Mouse (Mus musculus): ENCODE measurements around the gene Actr1b. TPM values are rescaled to one million over a fixed set of nuclear protein-coding genes. Genes with fewer than 3 reads are reported as not detected.

Actr1b gene
- polyA plus RNA-seq, 1 experiment from 2014 or later, result 145 TPM

DNA sequence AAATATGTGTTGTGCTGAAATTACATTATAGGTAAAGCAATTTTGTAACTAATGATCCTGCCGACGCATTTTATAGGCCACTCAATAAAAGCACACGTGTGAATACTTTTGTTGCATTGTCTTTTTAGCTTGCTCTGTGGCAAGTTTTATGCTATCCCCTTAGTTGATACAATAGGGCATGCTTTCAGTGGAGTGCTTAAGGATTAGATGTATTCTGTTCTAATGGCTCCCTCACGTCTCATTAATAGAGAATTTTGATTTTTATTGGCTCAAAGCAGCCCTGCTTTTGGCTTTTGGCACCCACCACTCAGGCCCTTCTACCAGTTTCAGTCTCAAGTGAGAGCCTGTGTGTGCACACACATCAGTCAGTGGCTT lies 9.8 kb upstream of the Actr1b start:
- Histone ChIP-seq H3K36me3 (no peaks in the 10 kb centered on the region), H3K4me1 (no peaks in the 10 kb centered on the region), H3K4me3 (no peak overlapping the region), H3K27me3 (ENCODE audit: low read depth, poor library complexity, severe bottlenecking) (no peaks in the 10 kb centered on the region), H3K9me3 (replicated peaks) (no peaks in the 10 kb centered on the region), H3K27ac (replicated peaks) (no peak overlapping the region)
- 91% methylated on average over 4 of the region's 4 CpGs for WGBS
- DNase-seq (ENCODE audit: low spot score), result no peak

DNA sequence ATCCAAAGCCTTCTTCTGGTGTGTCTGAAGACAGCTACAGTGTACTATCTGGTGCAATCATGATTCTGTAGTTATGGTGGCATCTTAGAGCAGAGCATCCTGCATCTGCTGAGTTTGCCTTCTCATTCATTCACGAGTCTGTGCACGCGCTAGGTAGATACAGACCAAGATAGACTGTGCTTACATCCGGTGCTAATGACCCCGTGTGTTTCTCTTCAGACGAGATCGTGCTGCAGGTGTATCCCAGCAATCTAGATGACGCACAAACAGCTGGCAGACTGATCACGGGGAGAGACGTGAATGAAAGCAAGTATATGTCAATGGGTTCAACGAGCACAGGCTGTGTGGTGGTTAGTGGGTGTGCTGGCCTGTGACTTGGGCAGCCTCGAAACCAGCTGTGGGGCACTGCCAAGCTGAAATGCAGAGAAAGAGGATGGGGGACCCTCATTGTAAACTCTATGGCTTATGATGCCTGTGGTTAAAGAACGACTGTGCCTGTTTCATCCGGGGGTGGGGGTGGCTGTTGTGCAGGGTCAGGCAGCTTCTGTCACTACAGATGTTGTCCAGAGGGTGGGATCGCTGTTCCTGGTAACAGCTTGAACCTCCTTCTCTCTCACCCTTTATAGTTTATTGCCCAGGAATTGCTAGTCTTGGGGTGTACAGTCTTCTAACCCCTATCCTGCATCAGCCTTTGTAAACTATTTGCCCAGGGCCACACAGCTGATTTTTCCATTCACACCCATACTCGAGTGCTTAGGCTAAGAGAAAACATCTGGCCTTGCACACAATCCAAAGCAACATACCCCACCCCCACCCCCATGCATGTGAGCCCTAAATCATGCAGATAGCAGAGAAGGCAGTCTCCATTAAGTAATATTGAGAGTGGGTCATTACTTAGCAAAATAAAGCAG lies 9.2 kb upstream of the Actr1b start:
- no peaks in the 10 kb centered on the region for H3K27me3 ChIP-seq (ENCODE audit: low read depth, poor library complexity, severe bottlenecking)
- H3K9me3 ChIP-seq (replicated peaks), result no peaks in the 10 kb centered on the region
- no peaks in the 10 kb centered on the region for H3K4me1 ChIP-seq
- WGBS, result 84% methylated on average over 16 of the region's 16 CpGs
- no peaks in the 10 kb centered on the region for H3K36me3 ChIP-seq
- no peak for DNase-seq (ENCODE audit: low spot score)
- H3K4me3 ChIP-seq, result no peak overlapping the region
- no peak overlapping the region for H3K27ac ChIP-seq (replicated peaks)

DNA sequence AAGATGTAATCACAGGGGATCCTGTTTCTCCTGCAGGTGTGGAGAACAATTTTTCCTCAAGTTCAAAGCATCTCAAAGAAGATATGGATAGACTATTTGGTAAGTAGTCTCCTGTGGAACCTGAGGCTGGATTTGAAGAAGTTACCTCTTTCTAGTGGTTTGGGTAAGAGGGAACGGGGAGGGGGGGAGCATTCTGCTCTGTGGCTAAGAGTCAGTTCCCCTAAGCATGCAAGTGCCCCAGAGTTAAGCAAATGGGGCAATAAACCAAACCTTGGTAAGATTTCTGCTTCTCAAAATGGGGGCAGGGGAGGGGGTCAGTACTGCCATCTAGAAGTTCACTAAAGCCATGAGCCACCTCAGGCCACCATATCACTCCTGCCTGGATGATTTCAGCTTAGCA lies 4.6 kb upstream of the Actr1b start:
- Histone ChIP-seq H3K4me3 (no peak overlapping the region), H3K27ac (replicated peaks) (no peak overlapping the region), H3K4me1 (no peaks in the 10 kb centered on the region), H3K9me3 (replicated peaks) (no peaks in the 10 kb centered on the region), H3K36me3 (no peaks in the 10 kb centered on the region), H3K27me3 (ENCODE audit: low read depth, poor library complexity, severe bottlenecking) (no peaks in the 10 kb centered on the region)
- WGBS, result 81% methylated on average over 1 of the region's 1 CpGs
- no peak for DNase-seq (ENCODE audit: low spot score)

DNA sequence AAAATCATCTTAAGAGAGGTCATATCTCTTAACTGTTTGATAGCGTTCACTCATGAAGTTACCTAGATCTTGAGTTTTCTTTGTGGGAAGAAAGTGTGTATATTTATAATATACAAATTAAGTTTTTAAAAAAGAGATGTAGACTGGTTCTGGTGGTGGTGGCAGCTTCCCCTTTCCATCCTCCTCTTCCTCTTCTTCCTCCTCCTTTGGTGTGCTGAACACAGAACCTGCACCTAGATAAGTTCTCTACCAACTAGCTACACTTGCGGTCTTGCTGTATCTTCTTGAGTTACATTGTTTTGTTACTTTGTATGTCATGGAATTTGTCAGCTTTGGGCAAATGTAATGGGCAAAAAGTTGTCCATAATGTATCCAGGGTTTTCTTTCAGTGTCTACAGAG lies 3.1 kb downstream of the Actr1b start:
- no peak for DNase-seq (ENCODE audit: low spot score)
- WGBS, result 95% methylated on average over 2 of the region's 2 CpGs
- H3K27ac ChIP-seq (replicated peaks), result no peak overlapping the region
- H3K9me3 ChIP-seq (replicated peaks), result no peaks in the 10 kb centered on the region
- no peaks in the 10 kb centered on the region for H3K27me3 ChIP-seq (ENCODE audit: low read depth, poor library complexity, severe bottlenecking)
- H3K4me1 ChIP-seq, result peaks cover 17% of the 10 kb centered on the region
- peaks cover 21% of the 10 kb centered on the region for H3K36me3 ChIP-seq
- H3K4me3 ChIP-seq, result no peak overlapping the region

DNA sequence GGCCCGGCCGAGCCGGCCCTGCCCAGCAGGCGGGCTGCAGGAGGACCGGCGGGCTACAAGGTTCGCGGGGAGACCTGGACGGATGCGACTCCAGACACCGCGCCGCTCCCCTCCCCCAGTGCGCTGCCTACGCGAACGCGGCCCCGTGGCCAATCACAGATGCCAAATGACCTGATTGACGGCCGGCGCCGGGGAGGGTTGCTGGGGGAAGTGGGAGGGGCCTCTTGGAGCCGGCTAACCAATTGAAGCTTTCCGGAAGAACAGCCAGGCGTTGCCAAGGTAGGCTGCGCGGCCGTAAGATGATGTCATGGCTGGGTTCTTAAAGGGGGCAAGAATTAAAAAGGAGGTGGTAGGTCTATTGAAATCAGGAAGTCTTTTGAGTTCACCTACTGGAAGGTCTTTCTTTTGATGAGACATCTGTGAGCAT lies 4.4 kb downstream of the Actr1b start, which contains the start of gene 4933424G06Rik:
Gene 4933424G06Rik, plus strand, starts transcription at position 296 of the 427 bp plus-strand sequence.
- DNase-seq (ENCODE audit: low spot score), result peak; percentile 99
- Histone ChIP-seq H3K27me3 (ENCODE audit: low read depth, poor library complexity, severe bottlenecking) (no peaks in the 10 kb centered on the region), H3K27ac (replicated peaks) (peak within 1 kb of the TSS; percentile 91), H3K4me3 (peak within 1 kb of the TSS; percentile 78), H3K36me3 (peaks cover 33% of the 10 kb centered on the region), H3K4me1 (peaks cover 17% of the 10 kb centered on the region), H3K9me3 (replicated peaks) (no peaks in the 10 kb centered on the region)
- under 1% methylated on average over 29 of the region's 29 CpGs for WGBS

DNA sequence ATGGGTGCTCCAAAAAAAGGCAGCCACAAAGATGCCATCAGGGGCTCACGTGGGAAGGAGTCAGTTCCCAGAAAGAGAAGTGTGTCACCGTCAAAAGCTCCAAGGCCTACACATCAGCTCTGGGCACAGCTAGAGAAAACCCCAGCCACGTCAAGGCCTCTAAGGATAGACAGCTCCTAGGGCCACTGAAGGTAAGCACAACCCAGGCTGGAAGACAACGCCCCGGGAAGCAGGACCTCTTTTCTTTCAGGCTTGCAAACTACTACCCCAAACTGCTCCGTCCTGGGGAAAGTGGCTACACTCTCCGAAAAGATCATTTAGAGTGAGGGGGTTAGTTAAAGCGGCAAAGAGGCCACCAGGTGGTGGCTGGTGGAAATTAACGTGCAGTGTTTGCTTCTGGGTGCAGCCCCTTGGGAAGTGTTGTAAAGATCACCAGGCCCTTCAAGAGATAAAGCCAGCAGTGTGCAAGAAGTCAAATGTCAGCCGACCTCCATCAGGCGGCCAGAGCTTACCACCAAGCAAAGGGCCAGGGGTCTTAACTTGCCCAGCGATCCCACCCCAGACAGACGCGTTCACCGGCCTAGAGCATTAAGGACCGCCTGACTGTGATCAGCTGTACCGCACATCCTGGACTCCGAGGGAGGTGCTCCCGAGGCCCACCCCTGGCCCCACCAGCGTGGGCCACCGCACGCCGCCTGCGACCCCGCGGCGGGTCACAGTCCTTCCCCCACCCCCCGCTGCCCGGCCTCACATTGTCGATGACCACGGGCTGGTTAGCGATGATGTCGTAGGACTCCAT lies 5.0 kb downstream of the Actr1b start:
- no peak for DNase-seq (ENCODE audit: low spot score)
- peaks cover 17% of the 10 kb centered on the region for H3K4me1 ChIP-seq
- H3K4me3 ChIP-seq, result peak overlapping the region; percentile 78
- WGBS, result 2% methylated on average over 33 of the region's 33 CpGs
- H3K27ac ChIP-seq (replicated peaks), result peak overlapping the region; percentile 91
- H3K9me3 ChIP-seq (replicated peaks), result no peaks in the 10 kb centered on the region
- peaks cover 39% of the 10 kb centered on the region for H3K36me3 ChIP-seq
- H3K27me3 ChIP-seq (ENCODE audit: low read depth, poor library complexity, severe bottlenecking), result no peaks in the 10 kb centered on the region

DNA sequence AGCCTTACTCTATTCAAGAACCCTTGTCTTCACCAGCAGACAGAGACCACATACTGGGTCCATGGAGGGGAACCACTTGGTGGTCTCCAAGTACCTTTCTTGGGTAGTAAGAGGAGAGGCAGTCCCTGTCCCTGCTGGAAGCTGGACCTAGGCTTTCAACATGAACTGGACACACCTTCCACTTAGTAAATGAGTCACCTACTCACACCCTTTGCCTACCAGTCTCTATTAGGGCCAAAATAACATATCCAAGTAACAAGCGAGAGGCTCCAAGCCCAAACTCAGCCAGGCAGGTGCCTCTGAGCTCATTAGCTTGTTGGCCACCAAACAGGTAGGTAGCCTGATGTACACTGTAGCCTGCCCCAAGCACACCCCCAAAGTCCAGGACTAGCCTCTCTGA lies 5.6 kb downstream of the Actr1b start:
- Histone ChIP-seq H3K4me3 (peak overlapping the region; percentile 78), H3K9me3 (replicated peaks) (no peaks in the 10 kb centered on the region), H3K4me1 (peaks cover 17% of the 10 kb centered on the region), H3K36me3 (peaks cover 45% of the 10 kb centered on the region), H3K27ac (replicated peaks) (peak overlapping the region; percentile 91), H3K27me3 (ENCODE audit: low read depth, poor library complexity, severe bottlenecking) (no peaks in the 10 kb centered on the region)
- 81% methylated on average over 1 of the region's 1 CpGs for WGBS
- no peak for DNase-seq (ENCODE audit: low spot score)

DNA sequence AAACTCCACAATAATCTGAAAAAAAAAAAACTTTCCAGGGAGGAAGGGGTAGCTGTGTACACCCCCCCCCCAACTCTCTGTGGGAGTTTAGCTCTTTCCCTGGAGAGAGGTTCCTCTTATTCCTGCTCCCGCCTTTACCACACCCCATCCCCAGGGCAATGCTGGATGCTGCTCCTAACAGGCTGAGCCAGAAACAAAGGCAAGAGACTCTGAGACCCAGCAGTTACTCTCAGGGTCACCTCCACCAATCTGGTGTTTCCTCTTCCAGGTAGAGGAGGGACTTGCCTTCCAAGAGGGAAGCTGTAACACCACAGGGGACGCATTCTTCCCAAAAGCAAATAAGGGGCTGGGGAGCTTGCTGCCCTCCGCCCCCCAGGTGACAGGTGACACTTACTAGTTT lies 6.4 kb downstream of the Actr1b start:
- peaks cover 54% of the 10 kb centered on the region for H3K36me3 ChIP-seq

DNA sequence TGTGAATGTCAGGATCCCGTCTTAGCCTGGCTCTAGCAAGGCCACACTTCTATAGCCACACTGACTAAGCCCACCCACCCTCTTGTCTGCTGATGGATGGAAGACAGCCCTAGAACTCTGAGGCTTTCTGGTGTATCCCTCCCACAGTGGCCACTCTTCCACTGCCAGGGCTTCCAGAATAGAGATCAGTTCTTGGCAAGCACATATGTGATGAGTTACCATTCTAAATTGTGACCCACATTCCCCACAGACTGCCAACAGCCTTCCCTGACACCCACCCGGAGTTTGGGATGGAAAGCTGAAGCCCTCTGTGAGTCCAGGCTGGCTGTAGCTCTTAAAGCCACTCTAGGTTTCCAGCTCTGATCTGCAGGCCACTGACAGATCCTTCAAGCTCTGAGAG lies 7.1 kb downstream of the Actr1b start:
- WGBS, result 74% methylated on average over 2 of the region's 2 CpGs
- Histone ChIP-seq H3K27ac (replicated peaks) (no peak overlapping the region), H3K9me3 (replicated peaks) (no peaks in the 10 kb centered on the region), H3K36me3 (peaks cover 60% of the 10 kb centered on the region), H3K4me3 (no peak overlapping the region), H3K4me1 (peaks cover 17% of the 10 kb centered on the region), H3K27me3 (ENCODE audit: low read depth, poor library complexity, severe bottlenecking) (no peaks in the 10 kb centered on the region)
- DNase-seq (ENCODE audit: low spot score), result no peak

More for the DNA sequence above, 6.4 kb downstream of the Actr1b start:
- Histone ChIP-seq H3K4me1 (peaks cover 17% of the 10 kb centered on the region), H3K4me3 (0 out of 2 replicates have a peak overlapping the region, but pooled peaks have one; percentile 19), H3K9me3 (replicated peaks) (no peaks in the 10 kb centered on the region), H3K27me3 (ENCODE audit: low read depth, poor library complexity, severe bottlenecking) (no peaks in the 10 kb centered on the region), H3K27ac (replicated peaks) (no peak overlapping the region)
- 80% methylated on average over 3 of the region's 3 CpGs for WGBS
- DNase-seq (ENCODE audit: low spot score), result no peak

DNA sequence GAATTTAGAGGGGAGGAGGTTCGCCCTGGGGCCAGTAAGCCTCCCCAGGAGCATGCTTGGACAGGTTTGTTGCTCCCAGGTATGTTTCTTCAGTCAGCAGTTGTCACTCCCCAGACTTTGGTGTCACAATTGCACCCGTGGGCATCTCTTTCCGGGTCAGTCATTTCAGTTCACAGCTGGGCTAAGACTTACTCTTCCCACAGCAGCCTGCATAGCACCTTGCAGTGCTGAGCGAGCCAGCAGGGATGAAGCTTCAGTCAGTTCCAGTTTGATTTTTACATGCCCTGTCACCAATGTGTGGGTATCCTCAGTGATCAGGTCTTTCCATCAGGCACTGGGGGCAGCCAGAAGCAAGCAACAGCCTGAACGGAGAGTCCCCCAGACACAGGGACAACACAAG lies 17.2 kb downstream of the Actr1b start:
- WGBS, result 79% methylated on average over 5 of the region's 5 CpGs
- H3K27ac ChIP-seq (replicated peaks), result no peak overlapping the region
- peaks cover 67% of the 10 kb centered on the region for H3K36me3 ChIP-seq
- no peaks in the 10 kb centered on the region for H3K9me3 ChIP-seq (replicated peaks)
- H3K4me1 ChIP-seq, result peaks cover 8% of the 10 kb centered on the region
- no peaks in the 10 kb centered on the region for H3K27me3 ChIP-seq (ENCODE audit: low read depth, poor library complexity, severe bottlenecking)
- DNase-seq (ENCODE audit: low spot score), result no peak
- H3K4me3 ChIP-seq, result no peak overlapping the region

DNA sequence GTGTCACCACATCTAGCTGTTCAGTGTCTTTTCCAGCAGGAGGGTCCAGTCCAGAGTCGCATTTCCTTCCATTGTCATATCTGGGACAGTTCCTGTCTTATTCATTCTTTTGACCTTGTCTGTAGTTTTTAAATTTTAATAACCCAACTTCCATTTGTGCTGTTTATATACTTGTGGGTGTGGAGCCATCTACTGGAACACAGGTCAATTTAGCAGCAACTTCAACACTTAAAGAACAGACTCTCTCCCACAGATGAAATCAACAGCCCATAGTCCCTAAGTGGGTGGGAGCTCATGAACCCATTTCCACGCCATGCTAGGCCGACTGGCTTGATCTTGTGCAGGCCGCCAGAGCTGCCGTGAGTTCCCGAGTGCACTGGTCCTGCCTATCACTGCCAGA lies 17.8 kb downstream of the Actr1b start:
- Histone ChIP-seq H3K4me3 (no peak overlapping the region), H3K27ac (replicated peaks) (no peak overlapping the region), H3K9me3 (replicated peaks) (no peaks in the 10 kb centered on the region), H3K27me3 (ENCODE audit: low read depth, poor library complexity, severe bottlenecking) (no peaks in the 10 kb centered on the region), H3K4me1 (peaks cover 11% of the 10 kb centered on the region), H3K36me3 (peaks cover 60% of the 10 kb centered on the region)
- no peak for DNase-seq (ENCODE audit: low spot score)
- WGBS, result 81% methylated on average over 6 of the region's 6 CpGs

DNA sequence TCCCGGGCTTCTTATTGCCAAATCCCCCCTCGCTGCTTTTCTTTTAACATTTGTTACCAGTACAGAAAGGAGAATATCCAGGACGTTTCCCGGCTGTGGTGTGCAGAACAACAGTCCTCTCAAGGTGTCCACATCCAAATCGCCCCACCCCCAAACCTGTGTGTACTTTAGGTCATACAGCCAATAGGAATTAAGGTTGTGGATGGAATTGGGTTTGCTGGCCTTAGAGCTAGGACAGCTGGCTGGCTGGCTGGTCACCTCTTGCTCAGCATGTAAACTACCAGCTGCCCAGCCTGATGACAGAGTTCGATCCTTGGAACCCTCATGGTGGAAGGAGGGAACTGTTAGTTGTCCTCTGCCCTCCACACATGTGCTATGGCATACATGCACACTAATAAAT lies 19.4 kb downstream of the Actr1b start:
- Histone ChIP-seq H3K27ac (replicated peaks) (no peak overlapping the region), H3K27me3 (ENCODE audit: low read depth, poor library complexity, severe bottlenecking) (no peaks in the 10 kb centered on the region), H3K36me3 (peaks cover 45% of the 10 kb centered on the region), H3K4me1 (peaks cover 15% of the 10 kb centered on the region), H3K4me3 (no peak overlapping the region), H3K9me3 (replicated peaks) (no peaks in the 10 kb centered on the region)
- WGBS, result 91% methylated on average over 6 of the region's 6 CpGs
- no peak for DNase-seq (ENCODE audit: low spot score)

Measured in midbrain, embryonic 10.5 days (tissue).